Mouse (Mus musculus) embryonic fibroblast, embryonic 13.5 days (primary cell): ENCODE measurements around the gene Thap12.

ENCODE experiments used
- CTCF ChIP-seq: IDR thresholded peaks from 2 replicates; pipeline ENCODE4 v1.5.1; 2011; ENCODE audit warnings: mild to moderate bottlenecking, control low read depth, low read length, moderate library complexity, borderline replicate concordance; ENCODE audit not compliant: insufficient read depth
- POLR2A ChIP-seq: IDR thresholded peaks from 2 replicates; pipeline ENCODE4 v1.6.1; 2011; ENCODE audit warnings: low read depth, mild to moderate bottlenecking, control low read depth, low read length, moderate library complexity

GRCm38 (mm10) chr7:98729661-98730271, 26.9 kb downstream of the Thap12 start:
- no peak for TF ChIP-seq CTCF
- no peak for TF ChIP-seq POLR2A
